Mouse (Mus musculus): ENCODE data around the gene Abca1.

Gene Abca1

GRCm38 (mm10) chr4:53120038-53120685 lies 39.5 kb downstream of the Abca1 start:
- peak; percentile 26 to 48 for DNase-seq

- DNase-seq: no peak
Measured at GRCm38 (mm10) chr4:53118643-53119042, 41.1 kb downstream of the Abca1 start.

GRCm38 (mm10) chr4:53117610-53118009 lies 42.1 kb downstream of the Abca1 start:
- DNase-seq: peak in 1 of 2 experiments; percentile 44

- DNase-seq: no peak
Measured at GRCm38 (mm10) chr4:53117076-53117475, 42.6 kb downstream of the Abca1 start.

- peak in 1 of 2 experiments; percentile 40 for DNase-seq
Measured at GRCm38 (mm10) chr4:53115866-53116265, 43.8 kb downstream of the Abca1 start.

- DNase-seq: peak; percentile 34 to 67
Measured at GRCm38 (mm10) chr4:53115410-53115809, 44.3 kb downstream of the Abca1 start.

GRCm38 (mm10) chr4:53111919-53112355 lies 47.8 kb downstream of the Abca1 start:
- peak; percentile 69 to 84 for DNase-seq

GRCm38 (mm10) chr4:53110356-53110755 lies 49.3 kb downstream of the Abca1 start:
- no peak for DNase-seq

GRCm38 (mm10) chr4:53109381-53109928 lies 50.2 kb downstream of the Abca1 start:
- DNase-seq: peak in 1 of 2 experiments; percentile 32

- DNase-seq: peak; percentile 66 to 78
Measured at GRCm38 (mm10) chr4:53108194-53108593, 51.5 kb downstream of the Abca1 start.

GRCm38 (mm10) chr4:53106732-53107131 lies 53.0 kb downstream of the Abca1 start:
- DNase-seq: no peak

- DNase-seq: no peak
Measured at GRCm38 (mm10) chr4:53106071-53106470, 53.6 kb downstream of the Abca1 start.

- no peak for DNase-seq
Measured at GRCm38 (mm10) chr4:53104634-53105033, 55.1 kb downstream of the Abca1 start.

- no peak for DNase-seq
Measured at GRCm38 (mm10) chr4:53102529-53102928, 57.2 kb downstream of the Abca1 start.

- no peak for DNase-seq
Measured at GRCm38 (mm10) chr4:53101306-53101705, 58.4 kb downstream of the Abca1 start.

- DNase-seq: no peak
Measured at GRCm38 (mm10) chr4:53100492-53100891, 59.2 kb downstream of the Abca1 start.

GRCm38 (mm10) chr4:53094850-53095249 lies 64.8 kb downstream of the Abca1 start:
- no peak for DNase-seq

- DNase-seq: no peak
Measured at GRCm38 (mm10) chr4:53094331-53094730, 65.4 kb downstream of the Abca1 start.

- no peak for DNase-seq
Measured at GRCm38 (mm10) chr4:53093615-53094014, 66.1 kb downstream of the Abca1 start.

GRCm38 (mm10) chr4:53089641-53090040 lies 70.1 kb downstream of the Abca1 start:
- no peak for DNase-seq

- no peak for DNase-seq
Measured at GRCm38 (mm10) chr4:53088999-53089398, 70.7 kb downstream of the Abca1 start.

- DNase-seq: no peak
Measured at GRCm38 (mm10) chr4:53086636-53087035, 73.1 kb downstream of the Abca1 start.

- no peak for DNase-seq
Measured at GRCm38 (mm10) chr4:53085634-53086033, 74.1 kb downstream of the Abca1 start.

GRCm38 (mm10) chr4:53083071-53083470 lies 76.6 kb downstream of the Abca1 start:
- DNase-seq: no peak

- DNase-seq: no peak
Measured at GRCm38 (mm10) chr4:53082451-53082850, 77.2 kb downstream of the Abca1 start.

Data from lung, postnatal 4 days (tissue).